Mouse (Mus musculus): ENCODE measurements around the gene Sh2d4b. TPM values are rescaled to one million over a fixed set of nuclear protein-coding genes. Genes with fewer than 3 reads are reported as not detected.

The Sh2d4b gene
- polyA plus RNA-seq, 1 experiment from 2014 or later = 0.46 TPM

DNA sequence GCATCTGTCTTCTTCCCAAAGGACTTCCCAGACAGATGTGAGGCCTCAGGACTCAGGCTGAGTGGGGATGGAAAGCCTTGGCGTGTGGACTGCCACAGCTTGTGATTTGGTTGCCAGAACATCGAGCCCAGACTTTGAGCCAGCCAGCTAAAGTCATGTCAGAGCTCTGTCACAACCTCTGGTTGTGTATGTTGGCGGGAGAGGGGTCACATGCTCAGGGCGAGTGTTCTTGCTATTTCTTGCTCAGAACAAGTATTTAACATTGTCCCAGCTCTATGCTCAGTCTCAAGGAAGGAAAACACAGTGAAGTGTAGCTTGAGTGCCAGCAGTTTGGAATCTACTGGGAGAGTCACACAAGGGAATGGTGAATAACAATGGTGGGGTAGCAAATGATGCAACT is 3.4 kb downstream of the Sh2d4b start:
- no peak for DNase-seq (ENCODE audit: low spot score)
- no peaks in the 10 kb centered on the region for H3K4me1 ChIP-seq (replicated peaks; ENCODE audit: control insufficient read depth, insufficient read depth, low read length)
- WGBS = 78% methylated on average over 4 of the region's 4 CpGs
- no peak overlapping the region for H3K4me2 ChIP-seq (ENCODE audit: low read length)
- H3K27ac ChIP-seq (ENCODE audit: low read depth) = no peak overlapping the region
- H3K4me3 ChIP-seq (ENCODE audit: low read depth, low read length) = no peak overlapping the region
- no peak for ATAC-seq (replicated peaks; ENCODE audit: low FRiP score, low TSS enrichment, low read depth)
- H3K27me3 ChIP-seq (replicated peaks; ENCODE audit: control insufficient read depth, insufficient read depth, low read length) = no peaks in the 10 kb centered on the region
- H3K9ac ChIP-seq (ENCODE audit: low read length) = no peak overlapping the region
- no peaks in the 10 kb centered on the region for H3K9me3 ChIP-seq (ENCODE audit: control insufficient read depth, low read length)
- no peaks in the 10 kb centered on the region for H3K36me3 ChIP-seq (ENCODE audit: control insufficient read depth, insufficient read depth, low read length)

- no peaks in the 10 kb centered on the region for H3K4me1 ChIP-seq (replicated peaks; ENCODE audit: control insufficient read depth, insufficient read depth, low read length)
- WGBS = 85% methylated on average over 2 of the region's 2 CpGs
- no peaks in the 10 kb centered on the region for H3K9me3 ChIP-seq (ENCODE audit: control insufficient read depth, low read length)
- H3K27ac ChIP-seq (ENCODE audit: low read depth) = no peak overlapping the region
- no peak overlapping the region for H3K4me2 ChIP-seq (ENCODE audit: low read length)
- ATAC-seq (replicated peaks; ENCODE audit: low FRiP score, low TSS enrichment, low read depth) (no peak), DNase-seq (ENCODE audit: low spot score) (no peak)
- H3K4me3 ChIP-seq (ENCODE audit: low read depth, low read length) = no peak overlapping the region
- H3K36me3 ChIP-seq (ENCODE audit: control insufficient read depth, insufficient read depth, low read length) = no peaks in the 10 kb centered on the region
- no peaks in the 10 kb centered on the region for H3K27me3 ChIP-seq (replicated peaks; ENCODE audit: control insufficient read depth, insufficient read depth, low read length)
- H3K9ac ChIP-seq (ENCODE audit: low read length) = no peak overlapping the region
Observed at GRCm38 (mm10) chr14:40889181-40889580, 3.9 kb downstream of the Sh2d4b start.

- ATAC-seq (replicated peaks; ENCODE audit: low FRiP score, low TSS enrichment, low read depth) (no peak), DNase-seq (ENCODE audit: low spot score) (peak; percentile 50)
Observed at GRCm38 (mm10) chr14:40886428-40887202, 6.5 kb downstream of the Sh2d4b start.

GRCm38 (mm10) chr14:40885752-40886151 is 7.3 kb downstream of the Sh2d4b start:
- H3K4me1 ChIP-seq (replicated peaks; ENCODE audit: control insufficient read depth, insufficient read depth, low read length) = no peaks in the 10 kb centered on the region
- no peak overlapping the region for H3K4me3 ChIP-seq (ENCODE audit: low read depth, low read length)
- no peak overlapping the region for H3K27ac ChIP-seq (ENCODE audit: low read depth)
- H3K9ac ChIP-seq (ENCODE audit: low read length) = no peak overlapping the region
- DNase-seq (ENCODE audit: low spot score) = no peak
- no peak overlapping the region for H3K4me2 ChIP-seq (ENCODE audit: low read length)
- H3K36me3 ChIP-seq (ENCODE audit: control insufficient read depth, insufficient read depth, low read length) = no peaks in the 10 kb centered on the region
- ATAC-seq (replicated peaks; ENCODE audit: low FRiP score, low TSS enrichment, low read depth) = no peak
- WGBS = 61% methylated on average over 1 of the region's 1 CpGs
- no peaks in the 10 kb centered on the region for H3K27me3 ChIP-seq (replicated peaks; ENCODE audit: control insufficient read depth, insufficient read depth, low read length)
- no peaks in the 10 kb centered on the region for H3K9me3 ChIP-seq (ENCODE audit: control insufficient read depth, low read length)

More at GRCm38 (mm10) chr14:40886428-40887202, 6.5 kb downstream of the Sh2d4b start:
- H3K4me3 ChIP-seq (ENCODE audit: low read depth, low read length) = no peak overlapping the region
- H3K27me3 ChIP-seq (replicated peaks; ENCODE audit: control insufficient read depth, insufficient read depth, low read length) = no peaks in the 10 kb centered on the region
- H3K27ac ChIP-seq (ENCODE audit: low read depth) = no peak overlapping the region
- no peaks in the 10 kb centered on the region for H3K4me1 ChIP-seq (replicated peaks; ENCODE audit: control insufficient read depth, insufficient read depth, low read length)
- no peaks in the 10 kb centered on the region for H3K9me3 ChIP-seq (ENCODE audit: control insufficient read depth, low read length)
- no peaks in the 10 kb centered on the region for H3K36me3 ChIP-seq (ENCODE audit: control insufficient read depth, insufficient read depth, low read length)
- 82% methylated on average over 6 of the region's 6 CpGs for WGBS
- H3K9ac ChIP-seq (ENCODE audit: low read length) = no peak overlapping the region
- H3K4me2 ChIP-seq (ENCODE audit: low read length) = no peak overlapping the region

GRCm38 (mm10) chr14:40885225-40885624 is 7.8 kb downstream of the Sh2d4b start:
- Histone ChIP-seq H3K36me3 (ENCODE audit: control insufficient read depth, insufficient read depth, low read length) (no peaks in the 10 kb centered on the region), H3K4me2 (ENCODE audit: low read length) (no peak overlapping the region), H3K4me1 (replicated peaks; ENCODE audit: control insufficient read depth, insufficient read depth, low read length) (no peaks in the 10 kb centered on the region), H3K27me3 (replicated peaks; ENCODE audit: control insufficient read depth, insufficient read depth, low read length) (no peaks in the 10 kb centered on the region), H3K27ac (ENCODE audit: low read depth) (no peak overlapping the region), H3K9ac (ENCODE audit: low read length) (no peak overlapping the region), H3K9me3 (ENCODE audit: control insufficient read depth, low read length) (no peaks in the 10 kb centered on the region), H3K4me3 (ENCODE audit: low read depth, low read length) (no peak overlapping the region)
- 32% methylated on average over 4 of the region's 4 CpGs for WGBS
- DNase-seq (ENCODE audit: low spot score) (no peak), ATAC-seq (replicated peaks; ENCODE audit: low FRiP score, low TSS enrichment, low read depth) (no peak)

- no peak overlapping the region for H3K4me2 ChIP-seq (ENCODE audit: low read length)
- no peak overlapping the region for H3K27ac ChIP-seq (ENCODE audit: low read depth)
- no peak overlapping the region for H3K4me3 ChIP-seq (ENCODE audit: low read depth, low read length)
- no peaks in the 10 kb centered on the region for H3K36me3 ChIP-seq (ENCODE audit: control insufficient read depth, insufficient read depth, low read length)
- ATAC-seq (replicated peaks; ENCODE audit: low FRiP score, low TSS enrichment, low read depth) = no peak
- no peak overlapping the region for H3K9ac ChIP-seq (ENCODE audit: low read length)
- no peaks in the 10 kb centered on the region for H3K9me3 ChIP-seq (ENCODE audit: control insufficient read depth, low read length)
- no peaks in the 10 kb centered on the region for H3K27me3 ChIP-seq (replicated peaks; ENCODE audit: control insufficient read depth, insufficient read depth, low read length)
- no peaks in the 10 kb centered on the region for H3K4me1 ChIP-seq (replicated peaks; ENCODE audit: control insufficient read depth, insufficient read depth, low read length)
- DNase-seq (ENCODE audit: low spot score) = no peak
Observed at GRCm38 (mm10) chr14:40874565-40874964, 18.5 kb downstream of the Sh2d4b start.

- Histone ChIP-seq H3K4me1 (replicated peaks; ENCODE audit: control insufficient read depth, insufficient read depth, low read length) (no peaks in the 10 kb centered on the region), H3K4me2 (ENCODE audit: low read length) (no peak overlapping the region), H3K27me3 (replicated peaks; ENCODE audit: control insufficient read depth, insufficient read depth, low read length) (no peaks in the 10 kb centered on the region), H3K27ac (ENCODE audit: low read depth) (no peak overlapping the region), H3K9ac (ENCODE audit: low read length) (no peak overlapping the region), H3K4me3 (ENCODE audit: low read depth, low read length) (no peak overlapping the region), H3K36me3 (ENCODE audit: control insufficient read depth, insufficient read depth, low read length) (no peaks in the 10 kb centered on the region), H3K9me3 (ENCODE audit: control insufficient read depth, low read length) (no peaks in the 10 kb centered on the region)
- ATAC-seq (replicated peaks; ENCODE audit: low FRiP score, low TSS enrichment, low read depth) = no peak
- no peak for DNase-seq (ENCODE audit: low spot score)
- 94% methylated on average over 5 of the region's 5 CpGs for WGBS
Observed at GRCm38 (mm10) chr14:40873961-40874360, 19.1 kb downstream of the Sh2d4b start.

DNA sequence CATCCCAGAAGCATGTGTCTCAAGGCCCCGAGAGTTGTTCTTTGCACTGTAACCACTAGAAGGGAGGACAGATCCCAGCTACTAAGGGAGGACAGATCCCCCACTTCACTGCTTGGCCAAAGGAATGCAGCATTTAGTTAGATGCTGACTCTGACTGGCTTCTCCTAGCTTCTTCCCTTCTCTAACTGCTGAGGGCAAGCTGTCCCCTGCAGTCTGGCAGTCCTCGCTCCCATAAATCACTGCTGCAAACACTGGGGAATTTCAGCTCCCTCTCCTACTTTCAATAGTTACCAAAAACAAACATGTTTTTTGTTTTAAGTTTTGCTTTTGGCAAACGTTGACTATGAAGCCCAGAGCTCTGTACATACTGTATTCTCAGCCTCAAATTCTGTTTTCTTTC is 22.5 kb downstream of the Sh2d4b start:
- H3K9ac ChIP-seq (ENCODE audit: low read length) = no peak overlapping the region
- DNase-seq (ENCODE audit: low spot score) (no peak), ATAC-seq (replicated peaks; ENCODE audit: low FRiP score, low TSS enrichment, low read depth) (no peak)
- WGBS = 52% methylated on average over 3 of the region's 3 CpGs
- no peak overlapping the region for H3K4me3 ChIP-seq (ENCODE audit: low read depth, low read length)
- no peaks in the 10 kb centered on the region for H3K36me3 ChIP-seq (ENCODE audit: control insufficient read depth, insufficient read depth, low read length)
- H3K4me1 ChIP-seq (replicated peaks; ENCODE audit: control insufficient read depth, insufficient read depth, low read length) = no peaks in the 10 kb centered on the region
- H3K4me2 ChIP-seq (ENCODE audit: low read length) = no peak overlapping the region
- no peak overlapping the region for H3K27ac ChIP-seq (ENCODE audit: low read depth)
- no peaks in the 10 kb centered on the region for H3K27me3 ChIP-seq (replicated peaks; ENCODE audit: control insufficient read depth, insufficient read depth, low read length)
- H3K9me3 ChIP-seq (ENCODE audit: control insufficient read depth, low read length) = no peaks in the 10 kb centered on the region

DNA sequence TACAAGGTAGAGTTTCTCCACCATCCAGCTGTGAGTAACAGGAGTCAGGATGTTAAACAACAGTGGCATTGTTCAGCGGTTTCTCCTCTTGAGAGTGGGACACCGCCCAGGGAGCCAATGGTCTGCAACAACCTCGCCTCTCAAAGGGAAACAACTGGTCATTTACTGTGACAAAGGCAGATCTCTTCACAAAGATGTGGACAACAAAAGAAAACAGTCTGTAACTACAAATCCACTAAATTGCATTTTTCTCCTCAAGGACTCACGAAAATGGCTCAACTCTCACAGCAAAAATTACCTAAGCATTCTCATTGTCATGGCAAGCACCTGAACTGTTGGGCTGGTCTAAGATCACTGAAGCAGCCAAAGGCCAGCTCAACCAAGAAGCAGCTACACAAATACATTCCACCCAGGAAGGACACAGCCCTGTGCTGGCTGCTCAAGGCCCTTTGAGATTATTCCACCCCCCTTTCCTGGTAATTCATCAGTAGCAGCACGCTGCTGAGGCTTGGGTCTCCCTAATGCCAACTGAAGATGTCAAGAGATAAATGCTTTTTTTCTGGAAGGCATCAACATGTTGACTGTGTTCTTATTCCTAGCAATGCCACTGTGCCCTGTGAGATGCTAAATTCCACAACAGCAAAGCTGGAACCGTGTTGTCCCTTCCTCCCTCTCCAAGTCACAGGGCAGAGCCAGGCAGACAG is 28.1 kb downstream of the Sh2d4b start:
- Histone ChIP-seq H3K9me3 (ENCODE audit: control insufficient read depth, low read length) (no peaks in the 10 kb centered on the region), H3K27me3 (replicated peaks; ENCODE audit: control insufficient read depth, insufficient read depth, low read length) (no peaks in the 10 kb centered on the region), H3K4me1 (replicated peaks; ENCODE audit: control insufficient read depth, insufficient read depth, low read length) (no peaks in the 10 kb centered on the region), H3K36me3 (ENCODE audit: control insufficient read depth, insufficient read depth, low read length) (no peaks in the 10 kb centered on the region), H3K4me2 (ENCODE audit: low read length) (no peak overlapping the region), H3K4me3 (ENCODE audit: low read depth, low read length) (no peak overlapping the region), H3K9ac (ENCODE audit: low read length) (no peak overlapping the region), H3K27ac (ENCODE audit: low read depth) (no peak overlapping the region)
- DNase-seq (ENCODE audit: low spot score) (no peak), ATAC-seq (replicated peaks; ENCODE audit: low FRiP score, low TSS enrichment, low read depth) (no peak)
- 59% methylated on average over 6 of the region's 6 CpGs for WGBS

Measured in intestine, embryonic 14.5 days (tissue).